Mouse (Mus musculus): ENCODE data around the gene Arhgap22. TPM values are rescaled to one million over a fixed set of nuclear protein-coding genes. Genes with fewer than 3 reads are reported as not detected.

Gene Arhgap22
- total RNA-seq (2014; fragmentation: Nextera tagmentation), result not detected in 2 replicates
- not detected in 2 replicates for total RNA-seq (2017)

- peak; percentile 91 for ATAC-seq (replicated peaks; ENCODE audit: low FRiP score, low TSS enrichment, poor library complexity, severe bottlenecking)
These were observed at the start of gene Arhgap22 for GRCm38 (mm10) chr14:33213823-33214766. TSS of gene Arhgap22 (plus strand) at chr14:33214026.

DNA sequence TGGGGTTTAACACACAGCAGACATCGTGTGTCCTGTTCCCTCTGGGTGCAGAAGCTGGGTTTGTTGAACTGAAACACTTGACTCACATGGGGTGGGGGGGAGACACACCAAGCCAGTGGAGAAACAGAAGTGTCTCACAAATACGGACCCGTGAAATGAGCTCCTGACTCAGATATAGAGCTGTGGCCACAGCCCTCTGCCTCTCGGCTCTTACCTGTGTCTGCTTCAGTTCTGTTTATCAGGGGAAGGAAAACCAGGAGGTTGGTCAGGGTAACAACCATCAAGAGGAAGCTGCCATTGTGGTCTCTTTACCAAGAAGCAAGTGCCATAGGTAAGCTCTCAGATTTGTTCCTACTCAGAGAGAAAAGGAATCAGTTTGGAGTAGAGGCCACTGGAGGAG, 45.1 kb upstream of the Arhgap22 start:
- no peak for ATAC-seq (replicated peaks; ENCODE audit: low FRiP score, low TSS enrichment, poor library complexity, severe bottlenecking)

- ATAC-seq (replicated peaks; ENCODE audit: low FRiP score, low TSS enrichment, poor library complexity, severe bottlenecking), result no peak
These were observed 41.9 kb upstream of the Arhgap22 start for GRCm38 (mm10) chr14:33171942-33172341.

- ATAC-seq (replicated peaks; ENCODE audit: low FRiP score, low TSS enrichment, poor library complexity, severe bottlenecking), result no peak
These were observed 38.6 kb upstream of the Arhgap22 start for GRCm38 (mm10) chr14:33175059-33175821.

DNA sequence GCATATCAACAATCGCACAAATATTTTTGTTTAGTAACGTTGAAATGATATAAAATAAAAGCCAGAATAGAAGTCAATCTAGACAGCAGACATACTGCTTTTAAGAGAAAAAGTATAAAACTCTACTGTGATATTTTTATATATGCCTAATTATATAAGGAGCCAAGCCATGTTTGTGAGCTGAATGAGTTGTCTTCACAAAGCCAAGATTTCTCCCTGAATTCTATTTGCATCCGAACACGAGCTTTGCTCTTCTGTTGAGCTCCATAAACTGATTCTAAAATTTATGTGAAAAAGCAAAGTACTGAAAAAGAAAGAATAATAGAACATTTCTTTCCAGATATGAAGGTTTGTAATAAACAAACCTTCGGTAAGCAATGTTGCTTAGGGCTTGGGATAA, 33.7 kb upstream of the Arhgap22 start:
- ATAC-seq (replicated peaks; ENCODE audit: low FRiP score, low TSS enrichment, poor library complexity, severe bottlenecking), result no peak

DNA sequence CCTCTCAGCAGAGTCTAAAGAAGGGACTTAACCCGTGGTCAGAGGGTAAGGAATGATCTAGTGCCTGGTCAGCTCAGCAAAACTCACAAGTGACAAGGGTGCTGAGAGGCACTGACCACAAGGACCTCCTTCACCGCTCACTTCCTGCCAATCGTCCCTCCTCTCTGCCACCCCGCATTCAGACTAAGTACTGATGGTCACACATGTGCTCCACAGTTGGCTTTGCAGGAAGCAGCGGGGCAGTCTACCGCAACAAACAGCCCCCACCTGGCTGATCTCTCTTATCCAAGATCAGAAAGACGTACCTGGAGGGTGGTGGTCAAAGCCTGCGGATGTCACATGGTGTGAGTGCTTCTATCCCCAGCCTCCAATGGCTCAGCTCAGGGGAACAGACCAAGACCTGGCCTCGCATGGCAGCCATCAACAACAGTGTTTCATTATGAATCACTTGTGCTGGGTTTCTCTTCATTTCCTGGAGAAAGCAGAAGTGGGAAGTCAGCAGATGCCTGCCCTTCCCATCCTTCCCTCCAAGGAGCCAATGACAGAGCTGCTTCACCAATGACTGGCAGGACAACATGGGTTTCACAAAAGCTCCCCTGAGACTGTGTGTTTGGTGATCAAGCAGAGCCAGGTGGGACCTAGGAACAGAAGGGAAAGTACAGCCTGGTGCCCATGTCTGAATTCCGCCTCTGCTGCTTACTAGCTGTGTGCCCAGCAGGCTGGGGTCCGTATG, 28.6 kb upstream of the Arhgap22 start, which contains the start of gene Wdfy4:
Gene Wdfy4, minus strand, starts transcription at position 441 of the 733 bp plus-strand sequence.
- ATAC-seq (replicated peaks; ENCODE audit: low FRiP score, low TSS enrichment, poor library complexity, severe bottlenecking), result peak; percentile 82

GRCm38 (mm10) chr14:33187201-33187600, 26.6 kb upstream of the Arhgap22 start:
- ATAC-seq (replicated peaks; ENCODE audit: low FRiP score, low TSS enrichment, poor library complexity, severe bottlenecking), result no peak

GRCm38 (mm10) chr14:33189230-33189629, 24.6 kb upstream of the Arhgap22 start:
- ATAC-seq (replicated peaks; ENCODE audit: low FRiP score, low TSS enrichment, poor library complexity, severe bottlenecking), result no peak

- no peak for ATAC-seq (replicated peaks; ENCODE audit: low FRiP score, low TSS enrichment, poor library complexity, severe bottlenecking)
These were observed 23.9 kb upstream of the Arhgap22 start for GRCm38 (mm10) chr14:33189849-33190423.

DNA sequence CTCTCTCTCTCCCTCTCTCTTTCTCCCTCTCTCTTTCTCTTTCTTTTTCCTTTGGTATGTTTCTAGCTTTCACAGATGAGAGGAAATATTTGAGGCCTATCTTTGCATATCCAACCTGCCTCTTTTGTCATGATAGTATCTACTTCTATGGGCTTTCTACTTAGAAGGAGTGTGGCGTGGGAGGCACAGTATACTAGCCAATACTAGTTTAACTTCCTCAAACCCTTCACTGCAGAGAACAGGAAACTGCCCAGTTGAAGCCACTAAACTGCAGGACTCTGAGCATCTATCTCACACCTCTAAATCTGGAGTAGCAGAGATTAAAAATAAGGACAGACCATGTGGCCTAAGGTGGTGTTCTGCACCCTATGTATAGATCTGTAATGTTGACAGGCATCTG, 23.2 kb upstream of the Arhgap22 start:
- ATAC-seq (replicated peaks; ENCODE audit: low FRiP score, low TSS enrichment, poor library complexity, severe bottlenecking), result no peak

- no peak for ATAC-seq (replicated peaks; ENCODE audit: low FRiP score, low TSS enrichment, poor library complexity, severe bottlenecking)
These were observed 20.1 kb upstream of the Arhgap22 start for GRCm38 (mm10) chr14:33193762-33194161.

DNA sequence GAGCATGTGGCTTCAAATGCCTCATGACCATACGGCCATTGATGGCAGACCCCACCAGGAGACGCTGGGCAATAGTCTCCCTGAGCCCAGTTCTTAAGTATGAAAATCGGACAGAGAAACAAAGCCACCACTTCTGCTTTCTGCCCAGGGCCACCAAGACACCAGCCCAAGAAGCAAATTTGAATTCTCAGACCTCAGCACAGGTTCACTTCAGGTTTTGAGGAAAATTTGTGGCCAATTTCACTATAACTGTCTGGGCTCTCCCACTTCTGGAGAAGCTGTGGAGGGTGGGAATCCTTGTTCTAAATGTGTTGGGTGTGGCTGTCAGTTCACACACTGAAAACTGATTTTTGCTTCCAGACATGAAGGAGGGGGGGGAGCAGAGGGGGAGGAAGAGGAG, 19.6 kb upstream of the Arhgap22 start:
- ATAC-seq (replicated peaks; ENCODE audit: low FRiP score, low TSS enrichment, poor library complexity, severe bottlenecking), result no peak

DNA sequence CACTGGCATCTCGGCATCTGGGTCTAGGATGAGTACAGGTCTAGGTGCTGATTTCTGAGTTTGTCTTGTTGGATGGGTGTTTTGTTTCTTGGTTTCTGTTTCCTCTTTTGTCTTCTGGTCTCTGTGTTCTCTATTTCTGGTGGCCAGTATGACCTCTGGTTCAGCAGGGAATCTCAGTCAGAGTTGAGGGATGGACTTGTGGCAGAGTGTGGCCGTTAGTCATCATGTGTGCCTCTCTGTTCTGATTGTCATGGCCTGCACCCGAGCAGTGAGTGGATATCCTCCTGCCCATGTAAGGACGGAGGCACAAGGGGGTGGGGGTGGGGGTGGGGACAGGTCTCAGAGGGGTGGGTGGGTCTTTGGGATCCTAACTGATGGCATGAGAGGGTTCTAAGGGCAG, 11.7 kb upstream of the Arhgap22 start:
- no peak for ATAC-seq (replicated peaks; ENCODE audit: low FRiP score, low TSS enrichment, poor library complexity, severe bottlenecking)

DNA sequence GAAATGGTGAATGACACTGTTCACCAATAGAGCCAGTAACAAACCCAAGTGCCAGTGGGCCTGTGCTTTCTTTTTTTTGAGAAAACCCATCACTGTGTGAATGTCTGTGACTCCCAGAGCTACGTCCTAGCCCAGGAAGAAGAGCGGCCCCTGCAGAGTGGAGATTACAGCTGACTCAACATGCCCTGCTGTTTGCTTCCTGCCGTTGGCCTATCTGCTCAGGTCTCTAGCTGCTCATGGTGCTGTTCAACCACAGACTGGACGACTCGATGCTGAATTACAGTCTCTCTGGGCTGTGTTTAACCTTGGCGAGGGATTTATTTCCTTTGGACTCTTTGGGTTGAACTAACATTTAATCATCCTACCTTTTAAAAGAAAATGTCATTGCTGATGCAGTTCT, 10.9 kb upstream of the Arhgap22 start:
- ATAC-seq (replicated peaks; ENCODE audit: low FRiP score, low TSS enrichment, poor library complexity, severe bottlenecking), result peak; percentile 71

- no peak for ATAC-seq (replicated peaks; ENCODE audit: low FRiP score, low TSS enrichment, poor library complexity, severe bottlenecking)
These were observed 10.0 kb upstream of the Arhgap22 start for GRCm38 (mm10) chr14:33203777-33204176.

DNA sequence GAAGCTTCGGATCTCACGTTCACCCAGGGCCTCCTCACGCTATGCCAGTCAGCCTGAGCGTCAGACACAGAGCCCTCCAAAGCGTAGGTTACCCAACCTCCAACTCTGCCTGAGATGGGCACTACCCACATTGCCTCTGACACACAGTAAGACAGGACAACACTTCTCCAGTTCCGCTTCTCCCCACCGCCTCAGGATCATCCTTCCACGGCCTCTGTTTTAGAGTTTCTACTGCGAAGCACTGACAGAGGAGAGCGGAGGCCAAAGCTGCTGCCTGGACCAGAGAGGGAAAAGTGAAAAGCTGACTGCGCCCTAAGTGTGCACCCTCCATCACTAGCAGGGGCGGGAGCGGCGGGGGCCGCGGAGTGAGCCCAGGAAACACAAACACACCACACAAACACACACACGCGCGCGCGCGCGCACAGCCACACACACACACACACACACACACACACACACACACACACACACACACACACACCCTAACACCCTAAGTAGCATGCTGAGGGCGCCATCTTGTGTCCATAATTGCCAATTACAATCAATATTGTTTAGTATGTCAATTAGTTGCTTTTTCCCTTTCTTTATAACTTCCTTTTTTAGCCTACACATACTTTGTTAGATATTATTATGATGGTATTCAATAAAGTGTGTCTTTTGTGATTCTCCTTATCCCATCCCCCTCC, 8.4 kb upstream of the Arhgap22 start:
- no peak for ATAC-seq (replicated peaks; ENCODE audit: low FRiP score, low TSS enrichment, poor library complexity, severe bottlenecking)

DNA sequence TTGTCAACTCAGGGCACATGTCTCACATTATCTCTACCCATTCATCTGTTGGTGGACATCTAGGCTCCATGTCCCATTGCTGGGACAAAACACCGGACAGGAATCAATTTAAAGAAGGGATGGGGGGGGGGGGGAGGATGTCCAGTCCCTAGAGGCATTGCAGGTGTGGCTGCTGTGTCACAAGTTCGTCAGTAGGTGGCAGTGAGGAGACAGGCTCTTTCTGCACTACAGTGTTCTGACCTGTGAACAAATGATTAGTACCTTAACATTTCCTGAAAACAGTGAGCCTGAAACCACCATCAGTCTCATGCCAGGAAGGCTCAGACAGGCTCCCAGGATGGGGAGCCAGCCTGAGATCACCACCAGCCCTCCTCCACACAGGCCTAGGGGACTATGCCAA, 6.8 kb upstream of the Arhgap22 start:
- peak; percentile 51 for ATAC-seq (replicated peaks; ENCODE audit: low FRiP score, low TSS enrichment, poor library complexity, severe bottlenecking)

DNA sequence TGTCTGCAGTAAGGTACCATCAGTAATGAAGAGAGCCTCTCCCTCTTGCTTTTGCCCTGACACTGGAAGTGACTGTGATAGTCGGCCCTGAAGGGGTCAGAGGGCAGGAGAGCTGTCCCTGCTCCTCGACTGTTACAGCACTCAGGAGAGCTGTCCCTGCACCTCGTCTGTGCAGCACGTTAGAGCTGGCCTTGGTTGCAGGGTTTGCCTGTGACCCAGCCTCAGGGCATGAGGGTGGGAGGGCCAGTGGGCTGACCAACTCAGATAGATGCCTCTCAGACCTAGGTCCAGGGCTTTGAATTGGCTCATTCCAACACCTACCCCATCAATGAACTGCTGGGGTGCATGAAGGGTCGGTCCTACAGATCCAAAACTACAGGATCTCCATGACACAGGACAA, 5.5 kb upstream of the Arhgap22 start:
- ATAC-seq (replicated peaks; ENCODE audit: low FRiP score, low TSS enrichment, poor library complexity, severe bottlenecking), result no peak

GRCm38 (mm10) chr14:33210806-33211205, 3.0 kb upstream of the Arhgap22 start:
- ATAC-seq (replicated peaks; ENCODE audit: low FRiP score, low TSS enrichment, poor library complexity, severe bottlenecking), result no peak

Measured in megakaryocyte-erythroid progenitor cell, adult 5-6 weeks (primary cell).